Mouse (Mus musculus) spleen, adult 18-20 months (tissue): ENCODE measurements around the gene Efcab5.
A peak's percentile ranks its signal among the peaks of the same experiment; 100 is the strongest.
"Not testable (repeated sequence)": the region's sequence is repeated elsewhere in the genome, so short reads cannot be mapped to it uniquely, and the experiment has no call there.

Experiments used
- DNase-seq, 2 experiments: peaks; one replicate each; pipeline ENCODE4 v3.0.0; 2022; ENCODE audit warnings: mixed read lengths in 2 of 2

Gene Efcab5

GRCm38 (mm10) chr11:77174531-77174930 lies 14.2 kb downstream of the Efcab5 start:
- no peak for DNase-seq

DNA sequence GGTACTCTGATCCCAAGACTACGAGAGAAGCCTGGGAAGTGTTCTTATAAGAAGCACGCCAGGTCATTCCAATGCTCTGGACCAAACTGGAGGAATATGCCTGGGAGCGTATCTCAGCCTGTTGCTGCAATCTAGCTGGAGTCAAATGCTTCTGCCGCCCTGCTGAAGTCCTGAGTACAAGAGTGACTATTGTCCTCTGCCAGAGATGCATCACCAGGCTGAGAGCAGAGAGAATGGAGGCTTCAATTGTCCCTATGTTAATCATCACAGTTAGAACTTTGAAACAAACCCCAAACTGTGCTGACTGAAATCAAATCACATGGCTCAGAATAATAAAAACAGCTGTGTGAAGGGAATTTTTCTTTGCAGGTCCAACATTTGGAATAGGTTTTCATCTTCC lies 15.0 kb downstream of the Efcab5 start:
- DNase-seq, result no peak

GRCm38 (mm10) chr11:77160744-77161143 lies 28.0 kb downstream of the Efcab5 start:
- no peak for DNase-seq

DNA sequence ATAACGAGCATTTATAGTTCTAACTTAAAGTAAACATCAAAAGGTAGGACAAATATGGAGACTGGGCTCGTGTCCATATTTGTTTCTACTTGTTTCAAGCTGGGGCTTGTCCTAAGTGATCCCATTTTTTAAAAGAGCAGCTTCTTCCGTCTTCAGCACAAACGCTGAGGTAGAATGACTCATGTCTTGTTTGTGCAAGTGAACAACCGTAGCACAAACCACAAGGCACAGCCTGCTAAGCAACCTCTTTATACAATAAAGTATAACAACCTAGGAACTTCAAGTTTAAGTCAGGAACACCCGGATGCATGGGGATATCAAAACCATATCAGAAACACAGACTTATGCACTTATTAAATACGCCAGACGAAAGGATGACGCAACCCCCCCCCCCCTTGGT lies 28.4 kb downstream of the Efcab5 start:
- no peak for DNase-seq

GRCm38 (mm10) chr11:77154214-77154613 lies 34.6 kb downstream of the Efcab5 start:
- DNase-seq, result no peak

DNA sequence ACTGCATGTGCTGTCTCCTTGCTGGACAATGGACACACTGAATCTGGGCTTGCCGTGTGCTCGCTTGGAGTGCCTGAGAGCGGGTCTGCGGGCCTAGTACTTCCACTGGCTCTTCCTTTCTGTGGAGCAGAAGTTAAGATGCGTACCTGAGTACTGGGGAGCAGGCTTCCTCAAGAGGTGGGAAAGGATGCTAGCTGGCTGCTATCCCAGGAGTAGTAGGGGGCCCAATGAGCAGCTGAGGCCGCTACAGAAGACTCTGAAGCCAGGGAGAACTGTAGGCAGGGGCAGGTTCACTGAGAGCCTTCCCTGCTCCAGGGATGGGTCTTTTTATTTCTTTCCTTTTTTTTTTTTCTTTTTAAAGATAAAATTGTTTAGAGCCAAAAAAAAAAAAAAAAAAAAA lies 38.0 kb downstream of the Efcab5 start:
- no peak for DNase-seq

GRCm38 (mm10) chr11:77149783-77150630 lies 38.8 kb downstream of the Efcab5 start:
- DNase-seq, result not testable (repeated sequence)

- no peak for DNase-seq
Measured at GRCm38 (mm10) chr11:77148774-77149173, 40.0 kb downstream of the Efcab5 start.

DNA sequence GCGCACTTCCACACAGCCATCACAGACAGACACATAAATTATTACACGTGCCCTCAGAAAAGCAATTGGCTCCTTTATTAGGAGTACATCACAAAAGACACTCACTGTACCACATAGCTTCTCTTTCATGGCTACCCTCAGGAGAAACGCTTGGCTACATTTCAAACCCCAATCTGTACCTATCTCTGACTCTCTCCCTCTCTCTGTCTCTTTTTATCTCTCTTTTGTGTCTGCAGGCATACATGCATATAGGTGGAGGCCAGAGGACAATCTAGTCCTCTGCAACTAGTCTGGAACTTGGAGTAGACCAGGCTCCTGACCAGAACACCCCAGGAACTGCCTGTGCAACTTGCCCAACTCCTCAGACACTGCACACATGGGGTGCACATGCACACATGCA lies 41.0 kb downstream of the Efcab5 start:
- no peak for DNase-seq

DNA sequence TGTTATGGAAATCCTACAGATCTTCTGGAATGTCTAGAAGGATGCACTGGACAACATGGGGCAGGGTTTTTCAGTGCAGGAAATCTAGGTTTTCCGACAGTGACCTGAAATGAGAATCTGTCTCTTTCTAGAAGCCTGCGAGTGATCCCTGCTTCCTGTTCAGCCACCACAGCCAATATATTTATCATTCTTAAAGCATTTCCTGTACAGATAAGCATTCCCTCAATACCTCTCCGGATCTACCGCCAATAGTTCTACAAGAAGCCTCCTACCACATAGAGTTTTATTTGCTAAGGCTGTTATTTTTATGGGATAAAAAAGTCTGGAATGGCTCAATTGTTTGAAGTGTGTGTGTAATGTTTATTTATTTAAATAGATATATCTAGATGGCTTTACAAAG lies 43.3 kb downstream of the Efcab5 start:
- DNase-seq, result no peak

DNA sequence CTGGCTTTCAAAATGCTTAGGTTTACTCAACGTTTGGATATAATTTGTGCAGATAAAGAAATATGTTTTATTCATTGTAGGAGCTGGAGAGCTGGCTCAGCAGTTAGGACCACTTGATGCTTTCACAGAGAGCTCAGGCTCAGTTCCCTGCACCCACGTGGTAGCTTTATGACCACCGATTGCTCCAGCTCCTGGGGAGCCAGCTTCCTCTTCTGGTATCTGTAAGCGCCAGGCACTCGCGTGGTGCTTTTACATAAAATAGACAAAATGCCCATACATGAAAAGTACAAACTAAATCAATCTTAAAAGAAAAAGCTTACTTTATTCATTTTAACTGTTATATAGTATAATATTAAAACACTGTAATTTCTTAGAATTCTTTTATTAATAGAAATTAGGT lies 46.8 kb downstream of the Efcab5 start:
- DNase-seq, result no peak

GRCm38 (mm10) chr11:77139976-77140375 lies 48.8 kb downstream of the Efcab5 start:
- DNase-seq, result no peak

GRCm38 (mm10) chr11:77133450-77133849 lies 55.3 kb downstream of the Efcab5 start:
- DNase-seq, result no peak

GRCm38 (mm10) chr11:77132580-77132979 lies 56.2 kb downstream of the Efcab5 start:
- peak in 1 of 2 experiments; percentile 32 for DNase-seq

GRCm38 (mm10) chr11:77128562-77128961 lies 60.2 kb downstream of the Efcab5 start:
- no peak for DNase-seq

DNA sequence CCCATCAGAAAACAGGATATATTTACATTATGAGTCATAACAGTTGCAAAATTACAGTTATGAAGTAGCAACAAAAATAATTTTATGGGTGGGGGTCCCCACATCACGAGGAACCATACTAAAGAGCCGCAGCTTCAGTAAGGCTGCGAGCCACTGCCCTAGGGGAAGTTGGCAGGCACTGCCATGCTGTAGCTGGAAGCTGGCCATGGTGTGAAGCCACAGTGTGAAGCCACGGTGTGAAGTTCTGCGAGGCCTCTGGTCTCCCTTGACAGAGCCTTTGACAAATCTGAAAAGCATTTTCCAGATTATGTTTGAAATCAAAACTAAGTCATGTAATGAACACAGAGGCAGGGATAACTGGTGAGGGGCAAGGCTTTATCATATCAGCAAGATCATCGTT lies 77.6 kb downstream of the Efcab5 start:
- DNase-seq, result no peak

DNA sequence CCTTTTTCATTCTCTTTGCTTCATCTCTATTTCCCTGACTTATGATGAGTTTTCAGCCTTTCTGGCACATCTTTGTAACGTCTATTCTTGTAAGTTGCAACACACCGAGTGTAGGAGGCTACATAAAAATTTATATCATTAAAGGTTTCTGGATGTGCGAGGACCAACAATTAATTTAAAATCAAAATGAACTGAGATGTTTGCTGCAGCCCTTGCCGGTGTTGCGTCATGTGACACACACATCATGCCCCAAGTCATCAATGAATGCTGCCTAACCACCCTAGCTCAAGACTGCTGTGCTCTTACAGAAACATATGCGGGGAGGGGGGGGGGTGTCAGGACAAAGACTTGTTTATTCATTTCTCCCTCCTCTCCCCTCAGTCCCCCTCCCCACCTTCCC lies 80.3 kb downstream of the Efcab5 start:
- no peak for DNase-seq

DNA sequence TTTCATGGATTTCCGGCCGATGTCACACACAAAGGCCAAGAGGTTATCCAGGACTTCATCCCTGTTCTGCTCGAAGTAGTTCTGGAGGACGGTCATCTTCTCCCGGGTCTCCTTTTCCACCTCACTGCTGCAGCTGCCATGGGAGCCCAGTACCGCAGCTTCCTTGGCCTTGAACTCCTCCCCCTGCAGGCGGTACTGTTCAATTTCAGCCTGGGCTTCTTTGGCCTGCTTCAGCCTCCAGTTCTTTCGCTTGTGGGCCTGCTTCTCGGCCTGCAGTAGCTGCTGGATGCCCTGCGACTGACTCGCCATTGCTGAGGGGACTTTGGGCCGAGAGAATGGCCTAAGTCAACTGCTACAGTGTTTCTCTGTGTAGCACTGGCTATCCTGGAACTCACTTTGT lies 80.9 kb downstream of the Efcab5 start:
- not testable (repeated sequence) for DNase-seq

DNA sequence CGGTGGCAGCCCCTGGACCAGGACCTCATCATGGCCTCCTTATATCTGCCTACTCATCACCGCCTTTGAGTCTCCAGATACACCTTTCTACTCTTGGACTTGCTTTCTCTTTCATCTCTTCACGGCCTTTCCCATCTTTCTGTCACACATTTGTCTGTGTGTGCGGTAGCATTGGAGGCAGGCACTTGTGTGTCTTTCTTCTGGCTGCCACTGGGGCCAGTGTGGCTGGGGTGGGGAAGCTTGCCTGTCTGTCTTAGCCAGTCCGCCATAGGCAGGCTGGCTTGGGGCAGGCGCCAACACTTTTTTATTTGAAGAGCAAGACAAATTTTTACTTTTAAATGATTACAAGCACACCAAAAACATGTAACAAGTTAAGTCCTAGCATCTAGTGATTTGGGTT lies 81.8 kb downstream of the Efcab5 start:
- DNase-seq, result no peak

DNA sequence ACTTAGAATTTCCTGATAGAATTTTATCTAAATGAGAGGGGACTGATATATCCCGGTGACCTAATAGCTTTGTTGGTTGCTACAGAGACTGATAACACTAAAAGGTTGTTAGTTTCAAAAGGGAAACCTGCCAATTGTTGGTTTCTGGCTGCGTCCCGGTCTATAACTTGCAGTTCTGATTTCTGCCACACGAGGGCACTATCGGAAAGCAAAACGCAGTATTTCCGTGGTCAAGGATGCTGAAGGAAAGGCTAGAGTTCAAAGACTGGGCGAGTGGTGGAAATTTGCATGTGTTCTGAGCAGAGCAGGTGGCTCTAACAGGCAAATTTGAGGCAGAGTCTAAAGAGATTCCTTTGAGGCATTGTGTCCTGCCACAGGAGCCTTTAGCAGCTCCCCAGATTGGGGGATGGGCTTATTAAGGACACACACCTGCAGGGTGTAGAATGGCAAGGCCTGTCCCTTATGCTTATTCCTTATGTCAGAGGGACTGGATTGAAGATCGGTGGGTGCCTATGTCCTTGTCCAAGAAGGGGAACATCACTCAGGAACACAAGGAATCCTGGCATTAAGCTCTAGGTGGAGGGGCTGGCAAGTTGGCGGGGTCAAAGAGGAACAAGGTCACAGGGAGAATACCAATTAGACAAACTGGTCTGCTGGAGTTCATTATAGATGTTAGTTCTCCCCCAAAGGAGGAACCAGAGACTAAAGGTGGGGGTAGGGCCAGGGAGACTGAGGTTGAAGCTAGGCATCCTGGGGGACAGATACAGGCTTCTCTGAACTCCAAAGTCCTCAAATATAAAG lies 88.4 kb downstream of the Efcab5 start:
- DNase-seq, result peak; percentile 34 to 80

GRCm38 (mm10) chr11:77098332-77098972 lies 90.3 kb downstream of the Efcab5 start:
- no peak for DNase-seq

DNA sequence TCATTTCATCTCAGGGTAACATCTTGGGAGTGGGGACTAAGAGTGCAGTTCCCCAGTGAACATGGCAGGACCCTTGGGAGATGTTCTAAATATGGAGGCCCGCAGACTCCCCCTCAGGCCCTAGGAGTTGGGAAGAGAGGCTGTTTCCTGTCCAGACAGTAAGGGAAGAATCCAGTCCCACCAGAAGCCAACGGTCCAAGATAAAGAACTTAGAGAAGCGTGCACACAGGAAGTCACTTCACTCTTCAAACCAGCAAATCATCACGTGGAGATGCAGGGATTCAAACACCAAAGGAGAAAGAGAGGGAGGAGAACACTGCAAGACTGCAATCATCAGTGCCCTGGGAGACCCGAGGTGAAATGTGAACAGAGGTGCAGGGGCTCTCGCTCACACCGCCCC lies 91.8 kb downstream of the Efcab5 start:
- DNase-seq, result no peak

DNA sequence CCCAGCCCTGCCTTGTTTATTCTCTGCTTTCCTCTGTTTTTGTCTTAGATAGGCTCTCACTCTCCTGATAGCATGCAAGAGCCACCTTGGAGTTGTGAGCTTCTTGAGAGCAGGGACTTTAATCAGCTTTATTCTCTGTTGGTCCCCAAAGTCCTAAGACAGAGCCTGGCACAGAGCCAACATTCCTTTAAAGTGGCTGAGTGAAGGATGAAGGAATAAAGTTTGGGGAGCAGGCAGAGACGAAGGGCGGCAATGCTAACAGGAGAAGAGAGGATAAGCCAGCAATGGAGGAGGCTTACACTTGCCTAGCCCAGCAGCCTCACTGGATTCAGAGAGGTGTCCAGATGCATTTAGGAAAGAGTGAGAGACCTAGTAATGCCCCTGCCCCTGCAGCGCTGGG lies 92.2 kb downstream of the Efcab5 start:
- DNase-seq, result no peak

DNA sequence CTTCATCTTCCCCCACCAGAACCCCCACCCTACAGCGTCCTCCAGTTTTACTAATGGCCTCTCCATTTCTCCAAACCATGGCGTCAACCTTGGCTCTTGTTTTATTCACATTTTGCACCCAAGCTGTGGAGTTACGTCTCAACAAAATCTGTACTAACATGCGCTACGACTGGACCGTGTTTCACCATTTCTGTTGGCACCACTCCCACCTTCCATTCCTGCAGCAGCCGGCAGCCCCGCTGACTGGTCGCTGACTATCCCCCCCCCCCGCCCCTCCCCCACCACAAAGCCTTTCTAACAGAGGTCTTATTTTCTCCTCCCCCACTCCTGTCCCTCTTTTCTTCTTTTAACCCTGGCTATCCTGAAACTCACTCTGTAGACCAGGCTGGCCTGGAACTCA lies 93.6 kb downstream of the Efcab5 start:
- no peak for DNase-seq
